Mouse (Mus musculus) myocyte (in vitro differentiated cells): ENCODE measurements around the gene Olfr172.
A peak's percentile ranks its signal among the peaks of the same experiment; 100 is the strongest.

Experiments used
- MAX ChIP-seq: IDR thresholded peaks from one replicate; pipeline ENCODE4 v1.6.1; 2011; ENCODE audit warnings: low read depth, mild to moderate bottlenecking, control low read depth
- POLR2AphosphoS2 ChIP-seq: IDR thresholded peaks from one replicate; pipeline ENCODE4 v1.6.1; 2011; ENCODE audit warnings: low read depth, control low read depth; ENCODE audit not compliant: insufficient read length

DNA sequence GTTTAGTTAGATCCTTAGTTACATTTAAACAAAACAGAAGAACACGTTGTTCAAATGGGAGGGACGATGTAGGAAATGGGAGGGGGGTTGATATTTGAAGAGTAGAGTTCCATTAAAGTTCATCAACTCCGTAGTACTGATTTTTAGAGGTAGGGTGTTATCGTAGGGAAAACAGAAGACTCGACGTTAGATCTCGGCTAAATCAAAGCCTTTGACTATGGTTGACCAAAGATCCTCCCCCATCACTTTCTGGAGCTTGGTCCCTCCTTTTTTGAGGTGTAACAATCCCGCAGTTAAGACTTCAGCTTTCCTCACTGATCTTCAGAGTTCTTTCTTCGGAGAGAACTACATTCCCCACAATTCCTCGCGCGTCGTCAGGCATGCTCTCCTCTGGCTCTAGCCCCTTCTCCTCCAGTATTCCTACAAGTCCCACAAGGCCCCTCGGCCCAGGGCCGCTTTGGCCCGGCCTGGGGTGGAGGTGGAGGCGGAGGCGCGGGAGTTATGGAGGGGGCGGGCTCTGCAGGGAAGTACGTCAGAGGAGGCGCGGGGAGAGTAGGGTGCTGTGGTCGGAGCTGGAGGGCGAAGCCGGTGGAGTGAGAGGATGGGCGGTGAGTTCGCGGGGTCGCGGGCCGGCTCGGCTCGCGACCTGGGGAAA, 35.4 kb downstream of the Olfr172 start, which contains the start of gene Cldnd1:
- no peak for TF ChIP-seq MAX
- peak; percentile 91 for TF ChIP-seq POLR2AphosphoS2
